Mouse (Mus musculus) 416B (cell line): Measurements from ENCODE around the gene Slc47a1.

Source experiments
- DNase-seq: peaks from one replicate; pipeline ENCODE4 v3.0.0; 2011; ENCODE audit warnings: low read depth

The Slc47a1 gene

DNA sequence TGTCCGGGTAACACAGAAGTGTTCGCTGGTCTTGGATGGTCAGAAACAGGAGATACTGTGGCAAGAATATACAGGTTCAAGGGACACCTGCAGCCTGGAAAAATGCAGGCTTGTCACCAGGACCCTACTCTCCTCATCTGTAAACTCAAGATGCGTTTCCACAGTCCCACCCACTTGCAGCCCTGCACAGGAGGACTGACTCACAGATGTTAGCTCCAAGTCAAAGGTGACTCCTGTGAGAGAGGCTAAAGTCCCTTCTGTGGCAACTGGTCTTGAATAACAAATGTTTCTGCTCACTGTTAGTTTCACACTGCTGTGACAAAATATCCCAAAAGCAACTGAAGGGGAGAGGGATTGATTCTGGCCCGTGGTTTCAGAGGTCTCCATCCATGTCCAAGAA lies 506 bp upstream of the Slc47a1 start:
- DNase-seq: no peak

DNA sequence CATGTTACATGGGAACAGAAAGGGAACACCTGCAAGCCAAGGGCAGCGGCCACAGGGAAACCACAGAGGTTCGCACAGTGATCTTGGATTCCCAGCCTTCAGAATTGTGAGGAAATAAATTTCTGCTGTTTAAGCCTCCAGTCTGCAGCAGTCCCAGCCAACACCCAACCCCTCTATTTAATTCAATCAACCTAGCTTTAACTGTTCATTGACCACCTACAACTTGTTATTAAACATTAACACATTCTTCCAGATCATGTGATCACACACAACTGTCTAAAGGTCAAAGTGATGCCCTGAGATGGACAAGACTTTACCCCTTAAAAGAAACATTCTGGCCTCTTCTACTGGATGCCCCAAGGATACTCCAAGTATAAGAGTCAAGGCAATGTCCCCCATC lies 9.5 kb downstream of the Slc47a1 start:
- no peak for DNase-seq

DNA sequence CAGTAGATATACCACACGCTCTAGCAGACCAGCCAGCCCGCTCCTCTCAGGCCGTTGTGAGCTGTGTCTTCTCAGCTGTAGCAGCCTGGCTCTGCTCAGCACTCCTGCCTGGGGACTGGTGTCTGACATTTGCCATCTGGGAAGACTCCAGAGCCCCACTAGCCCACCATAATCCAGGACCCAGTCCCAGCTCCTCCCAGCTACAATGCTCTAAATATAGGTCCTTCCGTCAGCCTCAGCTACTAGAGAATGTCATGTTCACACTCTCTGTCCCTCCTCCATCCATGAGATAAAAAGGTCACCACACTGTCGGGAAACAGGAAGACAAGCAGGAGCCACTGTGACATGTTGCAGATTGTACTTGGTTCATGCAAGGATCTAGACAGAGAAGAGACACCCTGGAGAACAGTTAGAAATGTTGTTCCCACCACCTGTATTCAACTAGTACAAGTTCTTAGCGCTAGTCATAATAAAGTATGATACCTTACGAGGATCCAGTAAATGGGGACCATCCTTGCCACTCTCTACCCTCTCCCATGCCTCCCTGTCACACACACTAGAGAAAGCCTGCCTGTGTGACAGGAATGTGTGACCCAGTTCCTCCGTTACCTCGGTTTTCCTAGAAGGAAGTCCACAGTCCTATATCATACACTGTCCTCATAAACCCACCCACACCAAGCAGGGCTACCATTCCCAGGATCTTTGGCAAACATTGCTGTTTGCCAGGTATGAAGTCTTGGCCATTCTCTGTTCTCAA lies 11.4 kb downstream of the Slc47a1 start:
- no peak for DNase-seq

DNA sequence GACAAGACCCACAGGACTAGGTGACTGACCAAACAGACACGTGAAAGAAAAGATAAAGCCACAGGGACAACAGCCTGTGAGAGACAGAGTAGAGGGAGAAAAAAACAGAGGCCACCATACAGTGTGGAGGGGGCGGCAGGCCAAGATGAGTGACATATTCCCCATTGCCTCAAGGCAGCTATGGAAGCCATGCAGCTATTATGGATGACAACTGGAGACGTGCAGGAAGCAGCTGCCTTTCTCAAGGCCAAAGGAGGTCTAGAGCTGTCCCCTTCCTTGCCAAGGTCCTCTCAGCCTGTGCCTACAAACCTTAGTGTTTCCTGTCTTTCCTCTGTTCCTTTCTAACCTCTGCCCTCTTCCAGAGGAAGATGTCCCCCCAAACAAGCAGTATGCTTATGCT lies 12.2 kb downstream of the Slc47a1 start:
- DNase-seq: no peak

DNA sequence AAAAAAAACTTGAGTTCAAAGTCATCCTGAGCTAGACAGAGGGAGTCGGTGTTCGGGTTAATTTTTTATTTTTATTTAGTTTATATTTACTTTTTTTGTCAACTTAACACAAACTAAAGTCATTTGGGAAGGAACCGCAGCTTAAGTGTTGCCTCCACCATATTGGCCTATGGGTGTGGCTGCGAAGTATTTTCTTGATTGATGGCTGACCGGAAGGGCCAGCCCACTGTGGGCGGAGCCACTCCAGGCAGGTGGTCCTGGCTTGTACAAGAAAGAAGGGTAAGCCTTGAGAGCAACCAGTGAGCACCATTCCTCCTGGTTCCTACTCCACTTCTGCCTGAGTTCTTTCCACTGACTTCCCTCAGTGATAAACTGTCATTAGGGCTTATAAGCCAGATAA lies 14.0 kb downstream of the Slc47a1 start:
- DNase-seq: no peak

DNA sequence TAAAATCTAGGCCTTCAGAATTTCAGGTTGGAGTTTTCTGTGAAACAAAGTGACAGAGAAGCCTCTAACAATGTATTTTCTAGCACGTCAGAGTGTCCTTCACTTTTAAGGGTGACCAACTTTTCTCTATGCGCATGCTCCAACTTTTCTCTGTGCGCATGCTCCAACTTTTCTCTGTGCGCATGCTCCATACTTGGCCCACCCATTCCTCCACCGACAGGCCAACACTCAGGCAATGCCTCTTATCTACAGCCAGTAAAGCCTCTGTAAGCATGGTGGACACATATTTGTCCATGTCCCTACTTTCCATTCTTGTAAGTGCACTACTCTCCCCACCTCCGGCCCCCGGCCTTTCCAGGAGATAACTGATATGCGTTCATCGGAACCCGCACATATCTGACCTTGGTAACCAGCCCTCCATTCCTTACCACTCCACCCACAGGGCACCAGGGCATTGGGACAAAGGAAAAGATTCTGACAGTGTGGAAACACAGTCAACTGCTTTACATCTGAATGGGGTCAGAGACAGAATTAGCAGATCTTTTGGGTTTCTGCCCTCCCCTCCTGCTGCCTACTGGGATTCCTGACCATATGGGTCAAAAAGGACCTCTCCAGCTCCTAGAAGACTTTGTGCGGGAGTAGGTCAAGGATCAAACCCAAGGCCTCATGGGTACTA lies 16.5 kb downstream of the Slc47a1 start:
- DNase-seq: no peak

DNA sequence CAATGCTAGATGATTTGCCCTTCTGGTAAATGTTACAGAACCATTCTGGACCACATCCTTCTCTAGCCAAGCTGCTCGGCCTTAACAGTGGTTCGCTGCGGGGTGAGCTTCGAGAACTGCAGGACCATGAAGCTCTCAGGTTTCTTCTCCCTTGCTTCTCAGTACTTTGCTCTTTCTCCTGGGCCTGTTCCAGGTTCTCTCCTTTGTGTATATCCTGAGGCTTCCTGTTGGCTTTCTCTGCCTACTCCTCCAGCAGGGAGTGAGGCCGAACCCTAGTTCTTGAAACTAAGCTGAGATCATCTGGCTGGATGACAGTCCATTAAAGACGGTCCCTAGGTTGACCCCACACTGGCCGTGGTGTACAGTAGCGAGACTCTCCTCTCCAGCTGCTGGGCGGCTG lies 21.5 kb downstream of the Slc47a1 start:
- no peak for DNase-seq

DNA sequence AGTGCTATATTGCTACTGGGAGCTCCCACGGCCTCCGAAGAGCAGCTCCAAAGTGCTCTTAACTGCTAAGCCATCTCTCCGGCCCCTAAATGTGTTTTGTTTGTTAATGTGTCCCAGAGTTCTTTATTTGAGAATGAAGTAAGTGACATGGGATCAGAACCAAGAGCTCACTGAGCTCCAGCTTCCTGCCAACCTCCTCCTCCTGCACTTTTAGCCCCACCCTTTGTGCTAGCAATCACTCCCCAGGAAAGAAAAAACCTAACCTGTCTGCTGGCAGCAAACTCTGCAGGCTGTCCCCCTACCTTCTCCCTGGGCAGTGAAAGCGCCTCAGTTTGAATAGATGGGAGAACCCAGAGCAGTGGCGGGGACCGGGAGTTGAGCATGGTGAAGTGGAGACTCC lies 22.0 kb downstream of the Slc47a1 start:
- DNase-seq: no peak

DNA sequence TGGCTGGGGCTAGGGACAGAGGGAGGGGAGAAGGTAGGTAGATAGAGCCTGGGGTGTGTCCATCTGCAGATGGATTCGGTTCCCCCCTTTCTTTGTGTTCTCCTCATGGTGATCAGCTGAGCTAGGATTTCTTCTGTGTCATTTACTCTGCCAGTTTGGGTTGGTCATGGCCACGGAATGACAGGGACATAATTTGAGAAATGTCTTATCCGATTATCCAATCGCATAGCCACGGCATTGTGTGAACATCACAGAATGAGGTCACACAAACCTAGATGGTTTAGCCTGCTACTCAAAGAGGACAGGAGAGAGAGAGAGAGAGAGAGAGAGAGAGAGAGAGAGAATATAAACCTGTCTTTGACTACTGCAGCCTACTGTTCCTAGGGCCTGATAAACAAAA lies 22.8 kb downstream of the Slc47a1 start:
- DNase-seq: no peak

DNA sequence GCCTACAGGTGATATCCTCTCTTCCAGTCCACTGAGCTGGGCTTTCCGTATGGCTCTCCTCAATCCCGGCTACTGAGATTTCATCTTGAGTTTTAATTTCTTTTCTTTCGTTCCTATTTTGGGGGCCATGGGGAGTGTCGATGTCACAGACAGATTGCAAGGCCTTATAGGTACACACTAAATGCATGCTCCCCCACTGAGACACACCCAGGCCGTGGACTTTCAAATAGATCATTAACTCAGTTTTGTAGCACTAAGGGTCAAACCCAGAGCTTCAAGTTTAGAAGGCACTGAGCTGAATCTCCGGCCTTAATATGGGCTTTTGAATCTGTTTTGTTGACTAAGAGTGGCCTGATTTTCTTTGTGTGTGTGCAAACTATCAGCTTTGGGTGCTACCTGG lies 23.8 kb downstream of the Slc47a1 start:
- DNase-seq: no peak

DNA sequence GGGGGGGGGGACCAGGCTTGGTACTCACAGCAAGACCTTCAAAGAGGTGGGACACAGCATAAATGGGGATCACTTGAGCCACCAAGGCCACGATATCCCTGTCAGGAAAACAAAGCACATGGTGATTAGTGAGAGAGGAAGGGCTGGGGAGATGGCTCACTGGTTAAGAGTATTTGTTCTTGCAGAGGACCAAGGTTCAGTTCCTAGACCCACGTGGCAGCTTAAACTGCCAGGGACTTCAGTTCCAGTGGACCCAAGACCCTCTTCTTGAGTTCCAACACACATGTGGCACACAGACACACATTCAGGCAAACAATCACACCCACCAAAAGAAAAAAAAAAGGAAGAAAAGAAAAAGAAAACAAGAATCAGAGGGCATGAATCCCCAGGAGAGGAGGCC lies 25.1 kb downstream of the Slc47a1 start:
- no peak for DNase-seq

DNA sequence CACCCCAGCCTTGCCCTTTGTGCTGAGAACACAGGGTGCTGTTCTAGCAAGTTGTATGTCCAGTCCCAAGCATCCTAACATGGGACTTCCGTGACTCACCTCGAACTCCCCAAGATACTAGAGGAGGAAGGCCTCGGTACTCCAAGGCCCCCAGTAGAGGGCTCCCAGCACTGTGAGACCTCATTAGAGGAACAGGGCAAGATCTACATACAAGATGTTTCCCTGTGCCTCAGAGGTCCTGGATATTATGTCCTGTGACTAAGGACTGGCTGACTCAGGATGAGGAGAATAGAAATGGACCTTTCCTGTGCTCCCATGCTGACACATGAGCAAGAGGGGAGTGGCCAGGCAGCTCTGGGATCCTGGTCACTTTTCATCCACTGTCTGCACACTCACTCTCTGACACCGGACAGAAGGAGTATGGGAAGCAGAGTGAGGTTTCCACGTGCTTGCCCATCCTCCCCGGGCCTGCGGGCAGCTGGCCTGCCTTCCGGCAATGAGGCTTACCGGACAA lies 25.9 kb downstream of the Slc47a1 start:
- peak; percentile 33 for DNase-seq

DNA sequence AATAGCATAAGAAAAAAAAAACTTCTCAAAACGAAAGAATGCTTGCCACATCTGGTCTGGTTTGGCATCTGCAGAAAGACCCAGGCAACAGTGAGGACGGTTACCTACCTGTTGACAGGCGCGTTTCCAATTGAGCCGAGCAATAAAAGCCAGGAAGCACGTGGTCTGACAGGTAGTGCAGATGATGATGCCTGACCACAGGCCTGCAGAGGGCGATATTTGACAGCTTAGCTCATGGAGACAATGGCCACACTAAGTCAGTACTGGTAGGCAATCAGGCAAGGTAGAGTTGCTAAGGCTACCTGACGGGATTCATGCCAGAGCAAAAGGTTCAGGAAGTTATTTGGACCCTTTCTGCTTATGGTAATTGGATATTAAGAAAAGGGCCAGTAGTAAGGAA lies 28.8 kb downstream of the Slc47a1 start:
- DNase-seq: peak; percentile 73

DNA sequence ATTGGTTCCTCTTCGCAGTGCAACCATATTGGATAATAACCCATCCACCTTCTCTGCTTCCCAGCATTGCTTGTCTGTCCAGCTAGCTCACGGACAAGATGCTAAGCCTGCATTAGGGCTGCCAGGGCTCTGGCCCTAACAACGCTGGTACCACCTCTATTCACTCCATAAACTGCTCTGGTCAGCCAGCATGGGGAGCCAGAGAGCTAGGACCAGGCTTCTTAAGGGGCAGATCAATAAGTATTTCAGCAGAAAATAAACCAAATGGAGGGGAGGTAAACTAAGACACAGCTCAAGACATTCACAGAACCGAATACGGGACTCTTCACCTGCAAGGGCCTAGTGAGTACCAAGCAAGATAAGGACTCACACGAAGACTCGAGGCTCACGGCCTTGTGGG lies 32.0 kb downstream of the Slc47a1 start:
- DNase-seq: no peak

DNA sequence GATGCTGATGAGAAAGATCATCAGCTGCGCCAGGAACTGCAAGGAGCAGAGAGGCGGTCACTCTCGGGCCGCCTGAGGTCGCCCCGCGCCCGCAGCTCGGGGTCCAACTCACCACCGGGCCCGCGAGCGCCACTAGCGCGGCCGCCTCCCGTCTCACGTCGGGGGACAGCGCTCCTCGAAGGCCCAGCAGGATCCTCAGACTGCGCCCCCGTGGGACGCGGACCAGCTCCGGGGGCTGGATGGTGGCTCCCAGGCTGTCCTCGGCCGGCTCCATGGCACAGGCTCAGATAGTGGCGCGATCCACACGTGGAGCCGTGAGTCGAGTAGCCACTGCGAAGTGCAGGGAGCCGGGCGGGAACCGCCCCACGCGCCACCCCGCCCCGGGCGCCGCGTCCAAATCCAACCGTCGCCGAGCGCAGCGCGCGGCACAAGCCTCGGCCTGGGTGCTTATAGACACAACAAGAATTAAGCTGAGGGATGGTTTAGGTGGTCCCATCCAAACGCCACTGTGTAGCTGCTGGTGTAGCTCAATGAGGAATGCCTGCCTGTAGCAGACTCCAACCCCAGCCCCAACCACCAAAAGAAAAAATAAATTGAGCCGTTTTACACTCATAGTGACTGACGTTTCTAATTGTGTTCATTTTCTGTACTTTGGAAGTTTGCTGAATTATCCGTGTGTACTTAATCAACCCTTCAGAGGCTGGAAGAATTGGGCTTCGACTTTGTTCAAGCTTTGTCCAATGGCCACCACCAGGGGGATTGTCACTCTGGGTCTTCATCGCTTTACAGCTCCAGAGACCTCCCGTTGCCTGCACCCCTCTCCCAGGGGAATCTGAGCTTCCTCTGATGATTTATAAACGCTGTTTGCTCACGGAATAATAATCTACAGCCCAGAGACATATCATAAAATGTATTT lies 35.4 kb downstream of the Slc47a1 start, which contains the start of gene Slc47a2:
Slc47a2 (minus strand) TSS at position 356 of the 916 bp plus-strand sequence.
- no peak for DNase-seq

DNA sequence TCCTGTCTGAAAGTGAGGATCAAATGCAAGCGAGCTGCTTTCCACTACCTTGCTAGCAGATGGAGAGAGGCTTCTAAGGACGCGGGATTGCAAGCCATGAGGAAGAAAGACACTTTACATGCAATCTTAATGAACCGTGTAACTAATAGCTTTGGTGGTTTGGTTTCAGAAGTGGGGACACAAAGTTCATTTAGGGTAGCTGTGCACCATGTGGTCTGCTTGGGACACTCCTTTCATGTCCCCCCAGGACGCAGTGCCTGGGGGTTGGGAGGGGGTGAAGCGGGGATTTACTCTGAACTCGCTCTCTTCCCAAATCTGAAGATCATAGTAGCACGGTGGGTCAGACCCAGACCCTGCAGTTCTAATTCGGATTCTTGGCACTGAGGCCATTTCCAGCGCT lies 36.2 kb downstream of the Slc47a1 start:
- no peak for DNase-seq

DNA sequence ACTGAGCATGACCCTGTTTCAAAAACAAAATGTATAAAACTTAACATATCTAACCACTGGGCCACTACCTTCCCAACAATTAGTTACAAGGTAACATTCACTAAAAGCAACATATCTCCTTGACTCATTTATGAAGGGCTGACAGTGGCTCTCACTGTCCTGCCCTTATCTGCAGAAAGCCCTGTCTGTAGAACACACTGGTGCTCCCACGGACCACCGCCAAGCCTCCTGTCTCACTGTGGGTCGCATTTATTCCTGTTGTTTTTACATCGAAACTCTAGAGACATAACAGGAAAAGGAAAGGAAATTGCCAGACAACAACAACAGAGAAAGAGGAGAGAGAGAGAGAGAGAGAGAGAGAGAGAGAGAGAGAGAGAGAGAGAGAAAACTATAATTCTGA lies 36.9 kb downstream of the Slc47a1 start:
- no peak for DNase-seq

DNA sequence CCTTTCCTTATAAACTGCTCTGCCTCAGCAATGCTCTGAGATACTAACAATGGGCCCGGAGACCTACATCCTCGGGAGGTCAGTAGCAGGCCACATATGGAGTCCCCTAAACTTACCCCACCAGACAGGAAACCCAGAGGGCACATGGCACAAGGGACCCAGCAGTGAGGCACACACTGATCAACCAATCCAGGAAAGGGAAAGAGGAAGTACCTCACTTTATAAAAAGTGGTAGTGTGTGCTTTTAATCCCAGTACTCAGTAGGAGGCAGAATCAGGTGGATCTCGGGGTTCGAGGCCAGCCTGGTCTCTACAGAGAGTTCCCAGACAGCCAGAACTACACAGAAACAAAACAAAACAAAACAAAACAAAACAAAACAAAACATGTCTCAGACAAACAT lies 37.8 kb downstream of the Slc47a1 start:
- DNase-seq: peak; percentile 18

DNA sequence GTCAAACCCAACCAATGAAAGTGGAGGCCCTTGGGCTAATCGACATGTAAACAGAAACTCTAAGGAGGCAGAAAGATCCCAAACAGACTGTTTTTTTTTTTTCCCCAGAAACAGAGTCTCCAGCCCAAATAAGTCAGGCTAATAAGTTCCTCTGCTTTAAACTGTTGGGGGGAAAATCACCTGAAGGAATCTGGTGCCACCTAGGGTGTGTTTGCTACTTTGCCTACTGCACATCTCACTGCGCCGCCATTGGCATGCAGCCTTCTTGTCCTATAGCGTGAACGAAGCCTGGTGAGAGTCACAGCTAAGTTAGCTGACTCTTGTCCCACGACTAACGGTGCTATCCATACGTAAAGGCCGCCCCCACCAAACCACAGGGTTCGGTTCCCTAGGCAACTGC lies 40.6 kb downstream of the Slc47a1 start:
- DNase-seq: peak; percentile 13

DNA sequence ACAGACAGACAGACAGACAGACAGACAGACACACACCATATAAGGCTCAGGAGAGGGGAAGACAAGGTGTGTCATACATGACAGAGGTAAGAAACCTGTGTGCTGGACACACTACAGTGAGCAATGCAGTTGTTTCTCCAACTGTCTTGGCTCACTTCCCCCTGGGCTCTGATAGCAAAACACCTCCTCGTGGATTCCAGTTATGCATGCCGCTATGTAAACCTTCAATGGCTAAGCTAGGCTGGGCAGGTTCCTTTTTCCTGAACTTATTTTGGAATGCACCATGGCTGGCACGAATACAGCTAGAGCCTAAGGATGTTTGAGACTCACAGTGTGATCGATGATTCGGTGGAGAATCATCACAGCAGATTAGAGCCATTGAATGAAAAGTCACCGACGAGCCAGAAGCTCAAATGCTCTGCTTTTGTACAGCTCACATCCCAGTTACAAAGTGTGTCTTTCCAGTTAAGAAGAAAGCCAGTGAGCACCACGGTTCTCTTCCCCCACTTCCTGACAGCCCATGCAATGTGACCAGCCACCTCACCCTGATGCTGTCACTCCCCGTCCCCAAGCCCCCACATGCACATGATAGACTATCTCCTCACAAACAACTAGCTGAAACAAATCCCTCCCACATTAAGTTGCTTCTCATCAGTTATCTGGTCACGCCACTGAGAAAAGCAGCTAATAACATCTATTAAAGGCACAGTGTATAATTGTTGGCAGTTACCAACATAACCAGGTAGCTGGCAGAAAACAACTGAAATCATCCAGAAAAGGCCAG lies 57.0 kb downstream of the Slc47a1 start:
- no peak for DNase-seq

DNA sequence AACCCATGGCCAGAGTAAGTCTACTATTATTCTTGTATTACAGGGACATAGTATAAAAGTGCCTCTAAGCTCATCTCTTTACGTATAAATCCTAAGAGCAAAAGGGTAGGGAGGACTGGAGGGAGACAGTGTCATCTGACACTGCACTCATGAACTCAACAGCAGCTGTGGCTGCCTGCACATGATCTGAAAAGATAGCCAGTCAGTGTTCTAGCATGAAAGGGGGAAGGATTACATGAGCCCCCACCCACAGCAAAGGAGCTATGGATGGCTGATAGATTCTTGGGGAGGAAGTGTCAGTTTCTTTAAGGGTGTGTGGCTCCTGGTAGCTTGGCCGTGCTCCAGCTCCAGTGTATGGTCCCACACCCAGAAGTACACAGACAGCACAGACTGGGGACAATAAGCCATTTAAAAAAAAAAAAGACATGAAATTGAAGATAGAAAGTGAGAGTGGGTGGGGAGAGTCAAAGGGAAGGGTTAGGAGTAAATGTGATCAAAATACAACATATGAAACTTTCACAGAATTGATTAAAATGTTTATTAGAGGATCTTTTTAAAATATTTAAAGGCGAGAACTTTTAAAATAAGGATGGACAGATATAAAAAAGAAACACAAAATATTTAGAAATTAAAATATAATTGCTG lies 58.1 kb downstream of the Slc47a1 start:
- DNase-seq: peak; percentile 4
